Mouse (Mus musculus) monocyte, adult 5-6 weeks (primary cell): ENCODE results near the gene Gm5136. TPM values are rescaled to one million over a fixed set of nuclear protein-coding genes. Genes with fewer than 3 reads are reported as not detected.

Experiments used
- ATAC-seq: fragments of 153-309, 156-312 bp; replicated peaks from 2 replicates; pipeline ENCODE4 v1.8.0; 2017; ENCODE audit warnings: mild to moderate bottlenecking; ENCODE audit not compliant: low TSS enrichment, insufficient number of reproducible peaks, severe bottlenecking, poor library complexity, low FRiP score
- total RNA-seq: library from RNA; stranded (forward); fragments of 200-1000, 200-491, 200-594 nt; gene quantifications from 3 replicates; pipeline ENCODE4 v1.2.3, GENCODE M21; 2017

Gm5136 gene
- total RNA-seq, 1 experiment from 2014 or later, result not detected

GRCm38 (mm10) chr10:108652831-108653230 lies 47.1 kb downstream of the Gm5136 start:
- ATAC-seq, result no peak

DNA sequence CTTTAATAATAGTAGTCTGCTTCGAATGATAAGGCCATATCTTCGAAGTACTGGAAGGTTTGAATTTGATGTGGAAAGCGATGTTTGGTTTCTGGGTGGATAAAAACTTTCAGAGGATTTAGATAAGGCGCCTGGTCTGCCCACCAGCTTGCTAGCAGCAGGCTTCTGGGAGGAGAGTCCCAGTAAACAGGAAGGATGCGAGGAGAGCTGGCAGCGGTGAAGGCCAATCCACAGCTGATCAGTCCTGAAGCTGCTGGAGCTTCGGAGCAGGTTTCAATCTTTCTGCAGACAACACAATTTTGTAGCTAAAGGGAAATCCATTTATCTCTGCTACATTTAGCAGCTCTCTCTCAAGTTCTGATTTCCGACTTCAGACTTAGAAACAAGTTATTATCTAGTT lies 47.9 kb downstream of the Gm5136 start:
- no peak for ATAC-seq

GRCm38 (mm10) chr10:108649174-108649573 lies 50.8 kb downstream of the Gm5136 start:
- ATAC-seq, result no peak
